Mouse (Mus musculus): Measurements from ENCODE around the gene Cish.

GRCm38 (mm10) chr9:107336386-107336785, 40.6 kb downstream of the Cish start:
- TF ChIP-seq CTCF (IDR thresholded peaks at IDR 0.05; ENCODE audit: control insufficient read depth, insufficient read depth, insufficient read length) (no peak), MAX (IDR thresholded peaks at IDR 0.05) (no peak), FOSL1 (IDR thresholded peaks at IDR 0.05; ENCODE audit: insufficient read depth, low read length, poor library complexity, severe bottlenecking) (no peak), MYOD1 (IDR thresholded peaks at IDR 0.05; ENCODE audit: control insufficient read depth, insufficient read length, low read depth) (no peak), MYOG (IDR thresholded peaks at IDR 0.05; ENCODE audit: control insufficient read depth, extremely low read depth, insufficient read length) (no peak)
